ENCODE assay signal across 17 mouse cellular contexts in the genomic region with DNA sequence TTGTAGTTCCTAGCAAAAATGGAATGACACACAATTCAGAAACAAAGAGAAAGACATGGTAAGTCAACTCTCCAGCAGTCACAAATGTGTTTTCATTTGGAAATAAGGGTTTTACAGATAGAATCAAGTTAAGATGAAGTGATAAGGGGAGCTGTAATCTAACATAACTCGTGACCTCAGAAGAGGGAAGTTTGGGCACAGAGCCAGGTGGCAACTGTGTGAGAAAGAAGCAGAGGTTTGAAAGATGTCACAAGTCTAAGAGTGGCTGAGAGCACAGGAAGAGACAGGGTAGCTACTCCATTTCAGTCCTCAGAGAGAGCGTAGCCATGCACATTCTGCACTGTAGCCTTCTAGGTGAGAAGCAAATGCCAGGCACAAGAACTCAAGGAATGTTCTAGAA.
A peak's percentile ranks its signal among the peaks of the same experiment; 100 is the strongest.
DNase-seq lines count a peak whose midpoint lies in the region; ATAC-seq lines count a peak whose summit lies in the region.
"Had no signal": no experiment of that assay in that cellular context is flagged by ENCODE, and none has a peak within 500 bp of the region (broad histone marks: within the 10 kb centered on the region; RNA-seq: fewer than 3 reads in every experiment).

No protein-coding gene starts in this region.

- H3K36me3 ChIP-seq in heart, embryonic 13.5 days = no peaks in the 10 kb centered on the region
- H3K36me3 ChIP-seq in forebrain, embryonic 10.5 days (replicated peaks) = no peaks in the 10 kb centered on the region
- H3K36me3 ChIP-seq: embryonic facial prominence, embryonic 12.5 days; heart, embryonic 12.5 days; hindbrain, embryonic 10.5 days; lung, embryonic 15.5 days had no signal

- no peak for ATAC-seq in heart, embryonic 13.5 days (ENCODE audit: extremely low read depth, insufficient number of reproducible peaks, low FRiP score, low TSS enrichment)

- no peak for DNase-seq in heart, postnatal 25 days (ENCODE audit: low spot score)
- DNase-seq in 416B (ENCODE audit: low read depth) = peak; percentile 40
- peak; percentile 41 for DNase-seq in adrenal gland, postnatal 25 days
- peak; percentile 69 for DNase-seq in thymus, postnatal 0 days (ENCODE audit: low spot score)
- DNase-seq in layer of hippocampus, adult 11-12 months (ENCODE audit: low spot score) = no peak
- DNase-seq in forebrain, embryonic 10.5 days (ENCODE audit: extremely low spot score, low spot score) = no peak
- DNase-seq: cerebellum, postnatal 25 days; gastrocnemius, postnatal 14 days; kidney, adult 8-10 months; liver had no signal

- no peaks in the 10 kb centered on the region for H3K27me3 ChIP-seq in heart, embryonic 13.5 days (replicated peaks)
- no peaks in the 10 kb centered on the region for H3K27me3 ChIP-seq in forebrain, embryonic 10.5 days (ENCODE audit: poor library complexity, severe bottlenecking)
- H3K27me3 ChIP-seq: embryonic facial prominence, embryonic 12.5 days; heart, embryonic 12.5 days; lung, embryonic 15.5 days had no signal

- no peak overlapping the region for H3K4me2 ChIP-seq in heart, embryonic 13.5 days
- H3K4me2 ChIP-seq: embryonic facial prominence, embryonic 12.5 days; heart, embryonic 12.5 days; lung, embryonic 15.5 days; midbrain, embryonic 11.5 days had no signal

- no peak overlapping the region for H3K4me3 ChIP-seq in heart, embryonic 13.5 days
- H3K4me3 ChIP-seq in forebrain, embryonic 10.5 days = no peak overlapping the region
- H3K4me3 ChIP-seq: embryonic facial prominence, embryonic 12.5 days; heart, embryonic 12.5 days; hindbrain, embryonic 10.5 days; lung, embryonic 15.5 days; myocyte had no signal

- H3K9ac ChIP-seq in heart, embryonic 13.5 days = no peak overlapping the region
- H3K9ac ChIP-seq: embryonic facial prominence, embryonic 12.5 days; heart, embryonic 12.5 days; lung, embryonic 15.5 days had no signal

- H3K27ac ChIP-seq in heart, embryonic 13.5 days (replicated peaks) = peak overlapping the region; percentile 1; the same call in 1 of the 2 replicates
- no peak overlapping the region for H3K27ac ChIP-seq in forebrain, embryonic 10.5 days
- H3K27ac ChIP-seq: embryonic facial prominence, embryonic 12.5 days; hindbrain, embryonic 10.5 days; lung, embryonic 15.5 days had no signal

- H3K9me3 ChIP-seq in heart, embryonic 13.5 days = no peaks in the 10 kb centered on the region
- no peaks in the 10 kb centered on the region for H3K9me3 ChIP-seq in forebrain, embryonic 10.5 days
- H3K9me3 ChIP-seq: embryonic facial prominence, embryonic 12.5 days; heart, embryonic 12.5 days; hindbrain, embryonic 10.5 days; lung, embryonic 15.5 days had no signal

- 48% methylated on average over 2 of the region's 2 CpGs for WGBS in heart, embryonic 13.5 days
- WGBS in forebrain, embryonic 10.5 days = 92% methylated on average over 2 of the region's 2 CpGs

- H3K4me1 ChIP-seq in heart, embryonic 13.5 days = peaks cover 55% of the 10 kb centered on the region
- peaks cover 16% of the 10 kb centered on the region for H3K4me1 ChIP-seq in forebrain, embryonic 10.5 days

- intact Hi-C loops in heart, postnatal 25 days (cut with DNase I) = no loop called here

Comparison
In these comparisons a context has a peak if more than half of its experiments do, and no peak if none do; other contexts are left out.
1. DNase-seq: peak in 416B (single experiment), adrenal gland, postnatal 25 days (single experiment) and thymus, postnatal 0 days (single experiment); none in heart, postnatal 25 days (single experiment), layer of hippocampus, adult 11-12 months (single experiment) and forebrain, embryonic 10.5 days (single experiment).